Mouse (Mus musculus) heart, postnatal 0 days (tissue): ENCODE measurements at regions not wholly inside any gene's neighbourhood (a gene's known extent, or its start where the extent isn't known, plus 50 kb on each side); places are given as distances from the start of the nearest gene placed in this dataset.

Source experiments
- CTCF ChIP-seq: IDR thresholded peaks from 2 replicates; pipeline ENCODE4 v1.5.1; 2016; ENCODE audit warnings: antibody characterized with exemption, control low read depth, low read depth
- EP300 ChIP-seq: IDR thresholded peaks from 2 replicates; pipeline ENCODE4 v1.6.1; 2016; ENCODE audit warnings: antibody characterized with exemption, low read depth

DNA sequence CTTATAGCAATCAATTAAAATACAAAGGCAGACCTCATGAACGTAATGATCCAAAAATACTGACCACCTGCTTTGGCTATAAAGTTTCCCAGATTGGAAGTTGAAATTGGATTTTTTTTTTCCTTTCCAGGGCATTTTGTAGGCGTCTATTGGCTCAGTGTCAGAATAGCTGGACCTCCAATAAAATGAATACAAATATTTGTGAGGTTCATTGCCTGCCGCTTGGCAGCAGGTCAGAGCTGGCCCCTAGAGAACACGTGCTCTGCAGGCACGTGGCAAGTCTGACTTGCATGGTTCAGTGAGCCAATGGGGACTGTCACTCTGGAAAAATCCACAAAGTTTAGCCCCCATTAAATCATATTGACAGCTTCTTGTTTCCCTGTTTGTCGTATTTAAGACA, 118.0 kb upstream of the Kbtbd8 start:
- TF ChIP-seq CTCF (no peak), EP300 (no peak)
